Mouse (Mus musculus): ENCODE measurements at regions not wholly inside any gene's neighbourhood (a gene's known extent, or its start where the extent isn't known, plus 50 kb on each side); places are given as distances from the start of the nearest gene placed in this dataset.

DNA sequence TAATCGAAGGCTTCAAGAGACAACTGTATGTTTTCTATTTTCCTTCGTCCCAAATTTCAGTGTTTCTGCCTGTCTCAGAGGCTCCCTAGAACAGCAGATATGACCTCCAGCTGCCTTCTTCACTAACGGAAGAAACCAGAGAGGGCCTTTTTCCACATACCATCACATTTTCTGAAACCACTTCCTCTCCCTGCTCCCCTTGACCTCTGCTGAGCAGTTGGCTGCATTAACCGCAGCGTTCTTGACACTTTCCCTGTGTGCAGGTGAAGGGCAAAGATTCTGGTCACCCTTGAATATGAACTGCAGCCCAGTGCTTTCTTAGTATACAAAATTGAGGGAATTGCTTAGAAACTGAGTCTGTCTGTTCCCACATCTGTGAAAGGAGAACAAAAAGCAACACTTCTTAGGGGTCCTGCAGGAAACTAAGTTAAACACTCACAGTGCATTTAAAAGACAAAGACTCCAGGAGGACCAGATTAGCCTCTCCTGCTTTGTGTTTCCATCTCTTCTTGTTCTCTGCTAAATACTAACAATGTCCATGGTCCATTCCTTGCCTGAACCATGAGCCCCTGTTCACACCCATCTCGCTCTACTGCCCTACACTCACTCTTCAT, 98.4 kb downstream of the Akap11 start:
- 65% methylated on average over 6 of the region's 6 CpGs for WGBS
- Histone ChIP-seq H3K36me3 (no peaks in the 10 kb centered on the region), H3K9me3 (no peaks in the 10 kb centered on the region), H3K9ac (no peak overlapping the region), H3K27ac (no peak overlapping the region), H3K4me2 (no peak overlapping the region), H3K4me3 (no peak overlapping the region), H3K4me1 (replicated peaks) (no peaks in the 10 kb centered on the region), H3K27me3 (no peaks in the 10 kb centered on the region)
- no peak for ATAC-seq (ENCODE audit: low FRiP score)

GRCm38 (mm10) chr14:78436586-78436985, 100.0 kb downstream of the Akap11 start:
- ATAC-seq (ENCODE audit: low FRiP score): no peak
- H3K9ac ChIP-seq: no peak overlapping the region
- no peaks in the 10 kb centered on the region for H3K9me3 ChIP-seq
- H3K4me2 ChIP-seq: no peak overlapping the region
- H3K4me3 ChIP-seq: no peak overlapping the region
- peaks cover 8% of the 10 kb centered on the region; the same call in 1 of the 2 replicates for H3K4me1 ChIP-seq (replicated peaks)
- H3K27ac ChIP-seq: no peak overlapping the region
- H3K36me3 ChIP-seq: no peaks in the 10 kb centered on the region
- no peaks in the 10 kb centered on the region for H3K27me3 ChIP-seq
- WGBS: 83% methylated on average over 4 of the region's 4 CpGs

GRCm38 (mm10) chr14:78435982-78436381, 100.6 kb downstream of the Akap11 start:
- H3K27ac ChIP-seq: no peak overlapping the region
- H3K9me3 ChIP-seq: no peaks in the 10 kb centered on the region
- no peak overlapping the region for H3K9ac ChIP-seq
- no peaks in the 10 kb centered on the region for H3K27me3 ChIP-seq
- H3K4me3 ChIP-seq: no peak overlapping the region
- WGBS: 96% methylated on average over 4 of the region's 4 CpGs
- H3K4me2 ChIP-seq: no peak overlapping the region
- H3K36me3 ChIP-seq: no peaks in the 10 kb centered on the region
- no peak for ATAC-seq (ENCODE audit: low FRiP score)
- H3K4me1 ChIP-seq (replicated peaks): peaks cover 8% of the 10 kb centered on the region; the same call in 1 of the 2 replicates

DNA sequence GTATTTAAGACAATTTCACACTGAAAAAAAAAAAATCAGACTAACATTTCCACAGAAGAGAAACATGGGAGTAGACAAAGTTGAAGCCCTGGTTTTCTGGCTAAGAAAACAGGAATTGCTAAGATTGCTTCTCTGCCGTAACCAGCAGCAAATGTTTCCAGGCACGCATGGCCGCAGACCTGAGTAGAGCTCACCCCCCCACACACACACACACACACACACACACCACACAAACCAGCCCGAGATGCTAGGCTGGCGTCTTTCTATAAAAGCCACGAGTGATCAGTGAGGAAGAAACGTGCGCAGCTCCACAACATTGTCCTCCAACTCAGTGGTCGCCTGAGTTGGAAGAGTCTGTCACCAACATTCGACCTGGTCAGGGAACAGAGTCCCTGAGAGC, 101.0 kb downstream of the Akap11 start:
- H3K9me3 ChIP-seq: no peaks in the 10 kb centered on the region
- H3K27ac ChIP-seq: no peak overlapping the region
- no peak overlapping the region for H3K4me3 ChIP-seq
- no peaks in the 10 kb centered on the region for H3K36me3 ChIP-seq
- H3K27me3 ChIP-seq: no peaks in the 10 kb centered on the region
- ATAC-seq (ENCODE audit: low FRiP score): no peak
- 88% methylated on average over 10 of the region's 10 CpGs for WGBS
- H3K4me1 ChIP-seq (replicated peaks): peaks cover 8% of the 10 kb centered on the region; the same call in 1 of the 2 replicates
- H3K9ac ChIP-seq: no peak overlapping the region
- H3K4me2 ChIP-seq: no peak overlapping the region

DNA sequence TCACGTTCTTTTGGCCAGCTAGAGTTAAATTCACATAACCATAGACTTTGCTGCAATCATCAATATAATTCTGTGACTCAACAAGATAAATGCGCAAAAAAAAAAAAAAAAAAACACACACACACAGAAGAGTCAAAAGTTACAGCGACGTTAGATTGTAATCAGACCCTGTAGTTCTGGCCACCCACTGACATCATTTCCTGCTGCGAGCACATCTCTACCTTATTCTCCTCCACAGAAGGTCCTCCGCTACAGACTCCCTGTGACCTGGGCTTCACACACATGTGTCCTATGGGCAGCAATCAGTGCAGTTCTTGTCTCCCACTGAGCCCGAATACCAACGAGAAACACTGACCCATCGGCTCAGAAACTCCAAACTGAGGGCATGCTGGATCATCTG, 101.9 kb downstream of the Akap11 start:
- Histone ChIP-seq H3K9ac (no peak overlapping the region), H3K4me3 (no peak overlapping the region), H3K4me1 (replicated peaks) (peaks cover 8% of the 10 kb centered on the region; the same call in 1 of the 2 replicates), H3K27me3 (no peaks in the 10 kb centered on the region), H3K36me3 (no peaks in the 10 kb centered on the region), H3K4me2 (no peak overlapping the region), H3K27ac (no peak overlapping the region), H3K9me3 (no peaks in the 10 kb centered on the region)
- ATAC-seq (ENCODE audit: low FRiP score): no peak
- 90% methylated on average over 9 of the region's 9 CpGs for WGBS

- Histone ChIP-seq H3K9me3 (no peaks in the 10 kb centered on the region), H3K36me3 (no peaks in the 10 kb centered on the region), H3K9ac (no peak overlapping the region), H3K27me3 (no peaks in the 10 kb centered on the region), H3K4me1 (replicated peaks) (peaks cover 8% of the 10 kb centered on the region; the same call in 1 of the 2 replicates), H3K4me2 (no peak overlapping the region), H3K27ac (no peak overlapping the region), H3K4me3 (no peak overlapping the region)
- 93% methylated on average over 4 of the region's 4 CpGs for WGBS
- no peak for ATAC-seq (ENCODE audit: low FRiP score)
Measured at GRCm38 (mm10) chr14:78434126-78434525, 102.5 kb downstream of the Akap11 start.

DNA sequence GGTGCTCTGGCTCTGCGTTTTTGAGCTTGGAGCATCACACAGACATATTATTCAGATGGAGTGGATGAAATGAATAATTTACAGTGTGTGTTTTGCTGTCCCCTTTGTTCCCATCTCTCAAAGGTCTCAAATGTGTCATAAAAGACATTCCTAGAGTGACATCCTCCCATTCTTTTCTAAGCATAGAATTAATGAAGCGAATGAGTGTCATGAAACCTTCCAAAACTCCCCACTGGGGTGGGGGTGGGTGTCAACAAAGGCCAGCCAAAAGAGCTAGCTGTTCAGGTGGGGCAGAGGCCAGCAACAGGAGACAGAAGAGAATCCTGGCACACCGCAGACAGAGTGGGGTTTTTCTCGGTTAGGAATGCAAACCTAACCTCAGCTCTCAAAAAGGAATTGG, 104.1 kb downstream of the Akap11 start:
- H3K4me1 ChIP-seq (replicated peaks): peaks cover 8% of the 10 kb centered on the region; the same call in 1 of the 2 replicates
- no peak overlapping the region for H3K9ac ChIP-seq
- no peak for ATAC-seq (ENCODE audit: low FRiP score)
- WGBS: 45% methylated on average over 4 of the region's 4 CpGs
- H3K27me3 ChIP-seq: no peaks in the 10 kb centered on the region
- no peaks in the 10 kb centered on the region for H3K9me3 ChIP-seq
- no peak overlapping the region for H3K4me2 ChIP-seq
- H3K36me3 ChIP-seq: no peaks in the 10 kb centered on the region
- no peak overlapping the region for H3K4me3 ChIP-seq
- peak overlapping the region; percentile 15; the same call in 1 of the 2 replicates for H3K27ac ChIP-seq

DNA sequence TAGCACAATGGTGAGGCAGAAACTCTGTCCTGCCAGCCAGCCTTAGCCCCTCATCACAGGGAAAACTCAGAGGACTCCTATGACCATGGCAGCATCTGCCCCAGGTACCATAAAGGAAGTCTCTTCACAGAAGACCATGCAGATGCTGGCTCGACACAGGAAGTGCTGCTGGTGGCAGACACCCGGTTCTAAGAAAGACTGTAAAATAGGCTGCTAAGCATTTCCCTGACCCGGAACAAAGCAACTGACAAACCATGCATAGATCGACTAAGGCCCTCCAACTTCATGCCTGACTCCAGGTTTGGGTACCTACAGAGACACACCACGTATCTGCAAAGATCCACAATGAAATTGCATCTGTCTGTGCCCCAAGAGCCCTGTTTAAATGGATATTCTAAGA, 104.7 kb downstream of the Akap11 start:
- H3K27me3 ChIP-seq: no peaks in the 10 kb centered on the region
- H3K4me2 ChIP-seq: no peak overlapping the region
- H3K9me3 ChIP-seq: no peaks in the 10 kb centered on the region
- H3K4me3 ChIP-seq: no peak overlapping the region
- peak overlapping the region; percentile 15; the same call in 1 of the 2 replicates for H3K27ac ChIP-seq
- H3K9ac ChIP-seq: no peak overlapping the region
- H3K4me1 ChIP-seq (replicated peaks): peaks cover 8% of the 10 kb centered on the region; the same call in 1 of the 2 replicates
- 76% methylated on average over 5 of the region's 5 CpGs for WGBS
- no peaks in the 10 kb centered on the region for H3K36me3 ChIP-seq
- ATAC-seq (ENCODE audit: low FRiP score): no peak

DNA sequence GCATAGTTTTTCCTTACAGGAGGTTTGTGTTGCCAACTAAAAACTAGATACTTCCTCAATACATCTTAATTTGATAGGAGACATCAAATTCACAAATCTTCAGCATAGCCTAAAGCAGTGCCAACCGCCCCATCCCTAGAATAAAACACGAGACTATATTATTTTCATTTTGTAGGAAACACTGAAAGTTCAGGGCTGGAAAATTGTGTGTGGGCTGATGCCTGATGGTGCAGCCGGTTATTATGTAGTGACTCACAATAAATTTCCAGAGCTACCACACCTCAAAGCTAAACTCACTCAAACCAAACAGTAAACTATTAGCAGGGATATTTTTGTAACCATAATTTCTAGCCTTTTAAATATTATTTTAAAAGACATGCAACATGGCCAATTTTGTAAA, 105.2 kb downstream of the Akap11 start:
- H3K27ac ChIP-seq: no peak overlapping the region
- 94% methylated on average over 3 of the region's 3 CpGs for WGBS
- no peak overlapping the region for H3K4me2 ChIP-seq
- H3K27me3 ChIP-seq: no peaks in the 10 kb centered on the region
- no peak for ATAC-seq (ENCODE audit: low FRiP score)
- H3K36me3 ChIP-seq: no peaks in the 10 kb centered on the region
- H3K4me1 ChIP-seq (replicated peaks): peaks cover 8% of the 10 kb centered on the region; the same call in 1 of the 2 replicates
- no peak overlapping the region for H3K4me3 ChIP-seq
- no peaks in the 10 kb centered on the region for H3K9me3 ChIP-seq
- H3K9ac ChIP-seq: no peak overlapping the region

DNA sequence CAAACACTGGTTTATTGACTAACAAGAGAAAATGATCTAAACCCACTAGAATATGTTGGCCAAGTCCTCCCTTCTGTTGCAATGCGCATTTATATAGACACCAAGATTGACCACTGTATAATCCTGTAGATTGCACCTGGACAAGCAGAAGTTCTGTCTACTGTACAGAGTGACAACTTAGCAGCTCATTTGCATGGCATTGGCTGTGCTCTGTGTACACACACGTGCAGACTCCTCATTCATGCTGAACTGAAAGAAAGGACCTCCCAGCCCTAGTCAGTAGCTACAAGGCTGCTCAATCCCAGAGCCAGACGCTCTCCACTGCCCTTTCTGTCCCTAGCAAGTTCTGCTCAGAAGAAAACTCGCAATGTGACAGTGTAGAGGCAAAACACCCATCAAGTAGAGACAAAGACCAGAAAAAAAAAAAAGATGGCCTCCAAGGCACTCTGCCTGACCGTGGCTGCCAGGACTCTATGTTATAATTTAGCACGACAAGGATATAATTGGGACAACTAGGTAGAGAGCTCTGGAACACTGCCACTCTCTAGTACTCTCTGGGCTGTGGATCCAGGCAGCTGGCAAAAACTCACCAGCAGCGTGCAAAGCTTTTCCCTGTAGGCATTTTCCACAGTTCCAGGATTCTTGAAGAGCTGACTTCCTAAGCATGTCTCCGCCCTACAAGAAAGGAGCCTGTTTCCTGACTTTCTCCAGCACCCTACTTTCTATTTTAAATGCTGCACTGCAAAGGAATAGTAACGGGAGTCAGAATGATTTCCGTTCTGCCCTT, 108.2 kb downstream of the Akap11 start:
- no peak overlapping the region for H3K4me3 ChIP-seq
- peaks cover 8% of the 10 kb centered on the region; the same call in 1 of the 2 replicates for H3K4me1 ChIP-seq (replicated peaks)
- H3K9me3 ChIP-seq: no peaks in the 10 kb centered on the region
- no peaks in the 10 kb centered on the region for H3K27me3 ChIP-seq
- no peak overlapping the region for H3K4me2 ChIP-seq
- H3K27ac ChIP-seq: no peak overlapping the region
- no peaks in the 10 kb centered on the region for H3K36me3 ChIP-seq
- ATAC-seq (ENCODE audit: low FRiP score): no peak
- 77% methylated on average over 10 of the region's 10 CpGs for WGBS
- H3K9ac ChIP-seq: no peak overlapping the region

DNA sequence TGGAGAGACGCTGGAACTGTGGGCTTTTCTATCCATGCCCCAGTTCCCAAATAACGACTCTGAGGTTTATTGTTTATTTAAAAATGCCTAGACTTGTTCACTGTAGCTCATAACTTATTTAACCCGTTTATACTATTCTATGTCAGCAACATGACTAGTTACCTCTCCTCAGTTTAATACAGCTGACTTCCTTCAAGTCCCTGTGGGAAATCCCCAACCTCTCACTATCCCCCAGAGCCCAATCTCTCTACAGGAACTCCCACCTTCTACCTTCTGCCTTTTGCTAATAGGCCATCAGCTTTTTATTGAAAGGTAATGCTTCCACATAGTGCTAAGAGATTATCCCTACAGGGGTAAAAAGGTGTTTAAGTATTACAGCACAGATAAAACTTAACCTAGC, 109.5 kb downstream of the Akap11 start:
- H3K4me3 ChIP-seq: no peak overlapping the region
- no peak overlapping the region for H3K4me2 ChIP-seq
- H3K27me3 ChIP-seq: no peaks in the 10 kb centered on the region
- ATAC-seq (ENCODE audit: low FRiP score): no peak
- 82% methylated on average over 3 of the region's 3 CpGs for WGBS
- peaks cover 2% of the 10 kb centered on the region; the same call in 1 of the 2 replicates for H3K4me1 ChIP-seq (replicated peaks)
- no peak overlapping the region for H3K27ac ChIP-seq
- H3K9me3 ChIP-seq: no peaks in the 10 kb centered on the region
- no peaks in the 10 kb centered on the region for H3K36me3 ChIP-seq
- no peak overlapping the region for H3K9ac ChIP-seq

DNA sequence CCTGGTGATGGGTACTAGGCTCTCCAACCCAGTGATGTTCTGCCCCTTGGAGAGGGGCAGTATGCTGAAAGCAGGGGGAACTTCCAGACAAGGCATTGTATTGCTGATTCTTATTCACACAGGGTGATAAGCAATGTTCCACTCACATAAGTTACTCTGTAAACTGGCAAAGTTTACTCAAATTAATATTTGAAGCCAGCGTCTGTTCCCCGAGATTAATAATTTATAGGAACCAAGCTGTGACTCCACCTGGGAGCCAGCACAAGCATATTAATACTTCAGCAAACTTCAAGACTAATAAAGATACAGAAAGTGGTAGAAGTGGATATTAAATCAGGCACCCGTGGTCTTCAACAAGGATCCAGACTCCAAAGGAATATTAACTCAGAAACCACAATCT, 114.0 kb downstream of the Akap11 start:
- no peak overlapping the region for H3K4me3 ChIP-seq
- no peak overlapping the region for H3K27ac ChIP-seq
- WGBS: 83% methylated on average over 3 of the region's 3 CpGs
- H3K36me3 ChIP-seq: no peaks in the 10 kb centered on the region
- H3K9ac ChIP-seq: no peak overlapping the region
- H3K9me3 ChIP-seq: no peaks in the 10 kb centered on the region
- ATAC-seq (ENCODE audit: low FRiP score): no peak
- H3K4me1 ChIP-seq (replicated peaks): peaks cover 5% of the 10 kb centered on the region
- no peak overlapping the region for H3K4me2 ChIP-seq
- H3K27me3 ChIP-seq: no peaks in the 10 kb centered on the region

DNA sequence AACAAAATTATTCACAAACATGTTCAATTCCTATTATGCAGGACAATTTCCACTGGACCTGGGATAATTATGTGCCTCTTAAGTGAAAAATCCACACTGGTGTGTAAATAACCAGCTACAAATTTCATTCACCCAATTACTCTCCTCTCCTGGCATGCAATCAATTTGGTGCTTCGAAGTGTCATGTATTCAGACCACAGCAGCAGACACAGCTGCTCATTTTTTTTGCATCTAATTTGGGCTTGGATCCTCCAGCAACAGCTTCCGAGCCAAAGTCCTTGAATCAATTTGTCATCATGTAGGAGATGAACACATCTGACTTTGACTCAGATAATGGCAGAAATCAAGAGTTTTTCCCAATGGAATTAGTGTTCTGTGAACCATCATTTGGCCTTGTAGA, 113.1 kb upstream of the Tnfsf11 start:
- Histone ChIP-seq H3K9ac (no peak overlapping the region), H3K27me3 (no peaks in the 10 kb centered on the region), H3K4me3 (no peak overlapping the region), H3K36me3 (no peaks in the 10 kb centered on the region), H3K9me3 (no peaks in the 10 kb centered on the region), H3K27ac (no peak overlapping the region), H3K4me2 (no peak overlapping the region), H3K4me1 (replicated peaks) (peaks cover 5% of the 10 kb centered on the region)
- WGBS: 48% methylated on average over 2 of the region's 2 CpGs
- no peak for ATAC-seq (ENCODE audit: low FRiP score)

All from hindbrain, embryonic 13.5 days (tissue).